Mouse (Mus musculus) intestine, embryonic 16.5 days (tissue): ENCODE data around the gene Cdhr4. TPM values are rescaled to one million over a fixed set of nuclear protein-coding genes. Genes with fewer than 3 reads are reported as not detected.

Source experiments
- ATAC-seq: fragments of 200-750 bp; cut with Nextera tagmentation; 2 replicates; pipeline ENCODE4 v1.8.0; 2017; ENCODE audit warnings: moderate TSS enrichment, moderate library complexity
- H3K27ac ChIP-seq: fragments of 300-500 bp; sonication (generic); 2 replicates; pipeline ENCODE4 v1.5.1; 2014; ENCODE audit warnings: mild to moderate bottlenecking, low read length
- H3K27me3 ChIP-seq: fragments of 300-500 bp; sonication (generic); replicated peaks from 2 replicates; pipeline ENCODE4 v1.6.1; 2014; ENCODE audit warnings: low read length, control low read depth, mixed read lengths; ENCODE audit not compliant: control insufficient read depth, insufficient read depth
- H3K36me3 ChIP-seq: fragments of 300-500 bp; sonication (generic); 2 replicates; pipeline ENCODE4 v1.6.1; 2014; ENCODE audit warnings: low read length, control low read depth; ENCODE audit not compliant: control insufficient read depth, insufficient read depth
- H3K4me1 ChIP-seq: fragments of 300-500 bp; sonication (generic); 2 replicates; pipeline ENCODE4 v1.6.1; 2014; ENCODE audit warnings: low read length, control low read depth, mixed read lengths; ENCODE audit not compliant: control insufficient read depth, insufficient read depth
- H3K4me2 ChIP-seq: fragments of 300-500 bp; sonication (generic); 2 replicates; pipeline ENCODE4 v1.6.1; 2014; ENCODE audit warnings: low read depth, low read length, control low read depth
- H3K4me3 ChIP-seq: fragments of 300-500 bp; sonication (generic); 2 replicates; pipeline ENCODE4 v1.5.1; 2014; ENCODE audit warnings: mild to moderate bottlenecking, low read length
- H3K9ac ChIP-seq: fragments of 300-500 bp; sonication (generic); 2 replicates; pipeline ENCODE4 v1.6.1; 2014; ENCODE audit warnings: low read depth, low read length
- H3K9me3 ChIP-seq: fragments of 300-500 bp; sonication (generic); 2 replicates; pipeline ENCODE4 v1.6.1; 2016; ENCODE audit warnings: low read length, control low read depth; ENCODE audit not compliant: control insufficient read depth
- WGBS: fragments of 180-500 bp; shearing (Covaris S2); extraction: QIAGEN DNeasy Blood & Tissue Kit; methylation state at CpG from one replicate; pipeline ENCODE4 v1.1.7; 2014; 5-methylcytosine and 5-hydroxymethylcytosine counted together
- polyA plus RNA-seq: library from polyadenylated mRNA; unstranded; fragments of >200 nt; fragmentation: Nextera tagmentation; extraction: Ambion mirVana; gene quantifications from 2 replicates; pipeline ENCODE4 v1.2.1, GENCODE M21; 2015

Gene Cdhr4
- polyA plus RNA-seq, 1 experiment from 2014 or later = 9.6 TPM

- no peak overlapping the region for H3K4me2 ChIP-seq
- H3K4me1 ChIP-seq = peaks cover 3% of the 10 kb centered on the region; the same call in 1 of the 2 replicates
- no peak for ATAC-seq
- WGBS = 85% methylated on average over 4 of the region's 4 CpGs
- no peaks in the 10 kb centered on the region for H3K9me3 ChIP-seq
- no peaks in the 10 kb centered on the region for H3K27me3 ChIP-seq
- no peak overlapping the region for H3K4me3 ChIP-seq
- H3K27ac ChIP-seq = no peak overlapping the region
- peaks cover 2% of the 10 kb centered on the region; the same call in 1 of the 2 replicates for H3K36me3 ChIP-seq
- no peak overlapping the region for H3K9ac ChIP-seq
Measured at GRCm38 (mm10) chr9:107960928-107961327, 31.4 kb upstream of the Cdhr4 start.

GRCm38 (mm10) chr9:107961351-107961762, 30.9 kb upstream of the Cdhr4 start:
- peaks cover 2% of the 10 kb centered on the region; the same call in 1 of the 2 replicates for H3K36me3 ChIP-seq
- H3K4me1 ChIP-seq = peaks cover 3% of the 10 kb centered on the region; the same call in 1 of the 2 replicates
- H3K9me3 ChIP-seq = no peaks in the 10 kb centered on the region
- WGBS = 84% methylated on average over 10 of the region's 10 CpGs
- no peak overlapping the region for H3K4me2 ChIP-seq
- H3K27me3 ChIP-seq = no peaks in the 10 kb centered on the region
- H3K4me3 ChIP-seq = no peak overlapping the region
- H3K27ac ChIP-seq = no peak overlapping the region
- no peak for ATAC-seq
- H3K9ac ChIP-seq = no peak overlapping the region

GRCm38 (mm10) chr9:107961881-107962280, 30.4 kb upstream of the Cdhr4 start:
- H3K9me3 ChIP-seq = no peaks in the 10 kb centered on the region
- peaks cover 2% of the 10 kb centered on the region; the same call in 1 of the 2 replicates for H3K36me3 ChIP-seq
- 56% methylated on average over 5 of the region's 5 CpGs for WGBS
- no peak overlapping the region for H3K9ac ChIP-seq
- H3K27ac ChIP-seq = no peak overlapping the region
- no peaks in the 10 kb centered on the region for H3K27me3 ChIP-seq
- no peak overlapping the region for H3K4me3 ChIP-seq
- H3K4me1 ChIP-seq = peaks cover 3% of the 10 kb centered on the region; the same call in 1 of the 2 replicates
- ATAC-seq = peak; percentile 58; the same call in 1 of the 2 replicates
- H3K4me2 ChIP-seq = no peak overlapping the region

- Histone ChIP-seq H3K4me2 (no peak overlapping the region), H3K9ac (no peak overlapping the region), H3K9me3 (no peaks in the 10 kb centered on the region), H3K4me3 (no peak overlapping the region), H3K4me1 (peaks cover 3% of the 10 kb centered on the region; the same call in 1 of the 2 replicates), H3K27me3 (no peaks in the 10 kb centered on the region), H3K27ac (no peak overlapping the region), H3K36me3 (no peaks in the 10 kb centered on the region)
- no peak for ATAC-seq
- 92% methylated on average over 9 of the region's 9 CpGs for WGBS
Measured at GRCm38 (mm10) chr9:107962916-107963315, 29.4 kb upstream of the Cdhr4 start.

GRCm38 (mm10) chr9:107963700-107964099, 28.6 kb upstream of the Cdhr4 start:
- no peaks in the 10 kb centered on the region for H3K27me3 ChIP-seq
- WGBS = 16% methylated on average over 5 of the region's 5 CpGs
- H3K4me1 ChIP-seq = peaks cover 3% of the 10 kb centered on the region; the same call in 1 of the 2 replicates
- peak; percentile 78 for ATAC-seq
- no peak overlapping the region for H3K27ac ChIP-seq
- no peaks in the 10 kb centered on the region for H3K9me3 ChIP-seq
- no peaks in the 10 kb centered on the region for H3K36me3 ChIP-seq
- no peak overlapping the region for H3K4me2 ChIP-seq
- no peak overlapping the region; the same call in 1 of the 2 replicates for H3K9ac ChIP-seq
- no peak overlapping the region for H3K4me3 ChIP-seq

GRCm38 (mm10) chr9:107964681-107965080, 27.6 kb upstream of the Cdhr4 start:
- H3K27me3 ChIP-seq = no peaks in the 10 kb centered on the region
- H3K9me3 ChIP-seq = no peaks in the 10 kb centered on the region
- WGBS = 90% methylated on average over 9 of the region's 9 CpGs
- H3K27ac ChIP-seq = no peak overlapping the region
- no peak overlapping the region for H3K4me3 ChIP-seq
- H3K36me3 ChIP-seq = no peaks in the 10 kb centered on the region
- peaks cover 3% of the 10 kb centered on the region; the same call in 1 of the 2 replicates for H3K4me1 ChIP-seq
- ATAC-seq = no peak
- no peak overlapping the region for H3K9ac ChIP-seq
- H3K4me2 ChIP-seq = no peak overlapping the region

GRCm38 (mm10) chr9:107966676-107967075, 25.6 kb upstream of the Cdhr4 start:
- no peak overlapping the region for H3K4me3 ChIP-seq
- no peak overlapping the region for H3K27ac ChIP-seq
- H3K4me1 ChIP-seq = peaks cover 2% of the 10 kb centered on the region; the same call in 1 of the 2 replicates
- H3K4me2 ChIP-seq = no peak overlapping the region
- no peaks in the 10 kb centered on the region for H3K27me3 ChIP-seq
- H3K36me3 ChIP-seq = no peaks in the 10 kb centered on the region
- no peak for ATAC-seq
- 85% methylated on average over 10 of the region's 10 CpGs for WGBS
- no peaks in the 10 kb centered on the region for H3K9me3 ChIP-seq
- H3K9ac ChIP-seq = no peak overlapping the region

- no peaks in the 10 kb centered on the region for H3K36me3 ChIP-seq
- H3K9me3 ChIP-seq = no peaks in the 10 kb centered on the region
- H3K27ac ChIP-seq = no peak overlapping the region
- H3K27me3 ChIP-seq = no peaks in the 10 kb centered on the region
- H3K4me2 ChIP-seq = no peak overlapping the region
- ATAC-seq = no peak
- H3K9ac ChIP-seq = no peak overlapping the region
- 83% methylated on average over 6 of the region's 6 CpGs for WGBS
- no peak overlapping the region for H3K4me3 ChIP-seq
- no peaks in the 10 kb centered on the region for H3K4me1 ChIP-seq
Measured at GRCm38 (mm10) chr9:107967437-107967836, 24.9 kb upstream of the Cdhr4 start.

GRCm38 (mm10) chr9:107968531-107968930, 23.8 kb upstream of the Cdhr4 start:
- H3K4me3 ChIP-seq = no peak overlapping the region
- H3K9ac ChIP-seq = no peak overlapping the region
- H3K9me3 ChIP-seq = no peaks in the 10 kb centered on the region
- no peaks in the 10 kb centered on the region for H3K4me1 ChIP-seq
- H3K36me3 ChIP-seq = no peaks in the 10 kb centered on the region
- WGBS = 88% methylated on average over 7 of the region's 7 CpGs
- ATAC-seq = no peak
- H3K4me2 ChIP-seq = no peak overlapping the region
- no peaks in the 10 kb centered on the region for H3K27me3 ChIP-seq
- H3K27ac ChIP-seq = no peak overlapping the region

- no peaks in the 10 kb centered on the region for H3K9me3 ChIP-seq
- H3K27me3 ChIP-seq = no peaks in the 10 kb centered on the region
- no peaks in the 10 kb centered on the region for H3K36me3 ChIP-seq
- H3K4me2 ChIP-seq = no peak overlapping the region
- ATAC-seq = no peak
- H3K4me1 ChIP-seq = peaks cover 6% of the 10 kb centered on the region
- H3K4me3 ChIP-seq = no peak overlapping the region
- no peak overlapping the region for H3K9ac ChIP-seq
- 78% methylated on average over 5 of the region's 5 CpGs for WGBS
- no peak overlapping the region for H3K27ac ChIP-seq
Measured at GRCm38 (mm10) chr9:107970311-107970710, 22.0 kb upstream of the Cdhr4 start.
